ENCODE assay signal across 22 mouse cellular contexts in the genomic region with DNA sequence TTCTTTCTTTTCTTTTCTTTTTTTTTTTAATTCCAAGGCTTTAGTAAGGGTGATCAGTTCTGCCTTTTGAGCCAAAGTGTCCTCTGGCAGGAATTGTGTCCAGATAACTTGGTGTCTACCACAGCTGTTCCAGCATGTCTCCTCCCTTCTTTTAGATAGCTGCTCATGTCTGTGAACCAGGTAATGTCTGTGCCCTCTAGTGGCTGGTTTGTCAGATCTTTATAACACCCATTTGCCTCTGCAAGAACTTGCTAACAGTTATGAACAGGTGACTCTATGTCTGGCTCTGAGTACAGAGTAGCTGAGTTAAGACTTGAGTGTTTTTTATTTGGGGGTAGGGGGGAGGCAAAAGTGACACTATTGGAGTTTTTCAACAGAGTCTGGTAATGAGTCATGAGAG.
DNase-seq lines count a peak whose midpoint lies in the region; ATAC-seq lines count a peak whose summit lies in the region.
"Had no signal": no experiment of that assay in that cellular context is flagged by ENCODE, and none has a peak within 500 bp of the region (broad histone marks: within the 10 kb centered on the region; RNA-seq: fewer than 3 reads in every experiment).

No protein-coding gene starts in this region.

- DNase-seq in embryo, embryonic 10.5 days (ENCODE audit: low spot score): peak; percentile 11
- DNase-seq in embryo, embryonic 9.5 days (ENCODE audit: extremely low spot score): no peak
- peak; percentile 22 to 33 for DNase-seq in kidney, adult 8-10 months
- no peak for DNase-seq in kidney, adult 11 months
- no peak for DNase-seq in midbrain, embryonic 11.5 days (ENCODE audit: low spot score, missing footprints)
- no peak for DNase-seq in midbrain, embryonic 10.5 days (ENCODE audit: low spot score)
- DNase-seq in retina, postnatal 1 day: peak; percentile 6
- DNase-seq in cerebellum, adult 11 months: no peak
- DNase-seq: adrenal gland, postnatal 36 days; cerebellum, adult 8-10 months; gastrocnemius, adult 2 months; heart, adult 18-20 months; heart, postnatal 10 days; left cerebral cortex, postnatal 4 days; right cerebral cortex, adult 18-20 months had no signal

- 0 out of 2 replicates have a peak, but pooled peaks have one; percentile 19 for ATAC-seq in midbrain, embryonic 11.5 days (ENCODE audit: low FRiP score)
- ATAC-seq: inflammation-experienced regulatory T-cells, adult 6 months had no signal

- no peak overlapping the region for H3K4me2 ChIP-seq in midbrain, embryonic 11.5 days
- H3K4me2 ChIP-seq: embryonic facial prominence, embryonic 12.5 days; neural tube, embryonic 15.5 days had no signal

- H3K27ac ChIP-seq in midbrain, embryonic 11.5 days (ENCODE audit: low read depth, low read length): no peak overlapping the region
- H3K27ac ChIP-seq in midbrain, embryonic 10.5 days (replicated peaks): no peak overlapping the region
- H3K27ac ChIP-seq: embryonic facial prominence, embryonic 12.5 days; forebrain, embryonic 10.5 days; gastrocnemius, adult 2 months; liver, embryonic 14.5 days; macrophage; neural tube, embryonic 15.5 days had no signal

- no peak overlapping the region for H3K4me3 ChIP-seq in midbrain, embryonic 11.5 days (ENCODE audit: low read depth, low read length)
- H3K4me3 ChIP-seq in midbrain, embryonic 10.5 days: no peak overlapping the region
- H3K4me3 ChIP-seq: embryonic facial prominence, embryonic 12.5 days; forebrain, embryonic 10.5 days; gastrocnemius, adult 2 months; neural tube, embryonic 15.5 days had no signal

- no peak overlapping the region for H3K9ac ChIP-seq in midbrain, embryonic 11.5 days (ENCODE audit: low read length)
- H3K9ac ChIP-seq: embryonic facial prominence, embryonic 12.5 days; liver, embryonic 14.5 days; neural tube, embryonic 15.5 days had no signal

- no peaks in the 10 kb centered on the region for H3K4me1 ChIP-seq in midbrain, embryonic 11.5 days (ENCODE audit: control insufficient read depth, insufficient read depth, low read length)
- no peaks in the 10 kb centered on the region for H3K4me1 ChIP-seq in midbrain, embryonic 10.5 days
- H3K4me1 ChIP-seq: embryonic facial prominence, embryonic 12.5 days; forebrain, embryonic 10.5 days; neural tube, embryonic 15.5 days had no signal

- no peaks in the 10 kb centered on the region for H3K27me3 ChIP-seq in midbrain, embryonic 11.5 days (ENCODE audit: control insufficient read depth, insufficient read depth, low read length)
- H3K27me3 ChIP-seq in midbrain, embryonic 10.5 days (ENCODE audit: low read depth, poor library complexity, severe bottlenecking): no peaks in the 10 kb centered on the region
- H3K27me3 ChIP-seq: embryonic facial prominence, embryonic 12.5 days; neural tube, embryonic 15.5 days had no signal

- H3K9me3 ChIP-seq in midbrain, embryonic 11.5 days (ENCODE audit: control insufficient read depth, low read length): no peaks in the 10 kb centered on the region
- no peaks in the 10 kb centered on the region for H3K9me3 ChIP-seq in midbrain, embryonic 10.5 days (replicated peaks)
- H3K9me3 ChIP-seq: embryonic facial prominence, embryonic 12.5 days; forebrain, embryonic 10.5 days; neural tube, embryonic 15.5 days had no signal

- H3K36me3 ChIP-seq in midbrain, embryonic 11.5 days (ENCODE audit: control insufficient read depth, insufficient read depth, low read length): no peaks in the 10 kb centered on the region
- H3K36me3 ChIP-seq in midbrain, embryonic 10.5 days: no peaks in the 10 kb centered on the region
- H3K36me3 ChIP-seq: embryonic facial prominence, embryonic 12.5 days; forebrain, embryonic 10.5 days; G1E; neural tube, embryonic 15.5 days had no signal

Comparison
In these comparisons a context has a peak if more than half of its experiments do, and no peak if none do; other contexts are left out.
1. DNase-seq: peak in embryo, embryonic 10.5 days (single experiment), kidney, adult 8-10 months (2 of 2) and retina, postnatal 1 day (single experiment); none in embryo, embryonic 9.5 days (single experiment), kidney, adult 11 months (single experiment), midbrain, embryonic 11.5 days (single experiment), midbrain, embryonic 10.5 days (single experiment) and cerebellum, adult 11 months (single experiment).